9 mouse cellular contexts compared by ENCODE assay signal in the genomic region with DNA sequence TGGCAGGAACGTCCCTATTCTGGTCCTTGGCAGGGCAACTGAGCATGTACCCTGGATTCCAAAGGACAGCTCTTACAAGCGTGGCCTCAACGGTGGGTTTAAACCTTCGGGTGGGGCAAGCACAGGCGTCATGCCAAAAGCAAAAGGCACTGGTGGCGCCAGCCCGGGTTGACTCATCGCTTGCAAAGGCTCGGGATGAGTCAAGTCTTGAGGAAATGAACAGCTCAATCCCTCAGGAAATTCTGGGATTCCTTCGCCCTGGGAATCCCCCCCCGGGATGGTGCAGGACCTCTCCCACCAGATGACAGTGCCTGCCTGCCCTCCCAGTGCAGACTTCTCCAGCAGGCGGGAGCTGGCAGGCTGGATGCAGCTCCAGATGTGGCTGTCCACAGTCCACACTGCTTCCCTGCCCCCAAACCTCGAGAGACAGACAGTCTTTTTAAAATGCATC. TPM values are rescaled to one million over a fixed set of nuclear protein-coding genes. Genes with fewer than 3 reads are reported as not detected.
DNase-seq lines count a peak whose midpoint lies in the region; ATAC-seq and TF ChIP-seq lines count a peak whose summit lies in the region.
"Had no signal": no experiment of that assay in that cellular context is flagged by ENCODE, and none has a peak within 500 bp of the region (broad histone marks: within the 10 kb centered on the region; RNA-seq: fewer than 3 reads in every experiment).

No protein-coding gene starts in this region.

- no peak for TF ChIP-seq RAD21 in CH12.LX (IDR thresholded peaks at IDR 0.05; ENCODE audit: low read depth, low read length)

- H3K9ac ChIP-seq in CH12.LX (ENCODE audit: insufficient read depth, low read depth) = no peak overlapping the region
- no peak overlapping the region for H3K9ac ChIP-seq in forebrain, embryonic 15.5 days (replicated peaks)

- intact Hi-C loops in heart, postnatal 36 days (cut with DNase I) = no loop called here

- no peak overlapping the region for H3K4me3 ChIP-seq in CH12.LX (replicated peaks in 1 of 3; ENCODE audit: low read depth in 2 of 3, low read length in 2 of 3, poor library complexity in 1 of 3)
- H3K4me3 ChIP-seq in forebrain, embryonic 15.5 days = no peak overlapping the region
- peak overlapping the region; percentile 36 for H3K4me3 ChIP-seq in layer of hippocampus, adult 2 months

- DNase-seq in CH12.LX (ENCODE audit: extremely low read depth) = no peak
- DNase-seq in adrenal gland, postnatal 10 days = peak; percentile 86
- peak; percentile 73 to 84 for DNase-seq in heart, postnatal 36 days
- peak; percentile 27 to 47 for DNase-seq in layer of hippocampus, adult 2 months (ENCODE audit: low spot score in 2 of 2)
- peak; percentile 87 for DNase-seq in lung, postnatal 10 days
- peak; percentile 61 to 67 for DNase-seq in right cerebral cortex, postnatal 36 days (ENCODE audit: low spot score in 2 of 2)
- DNase-seq in c-Kit-positive CD71-positive TER-119-positive erythroid progenitor cells, embryonic 14.5 days (ENCODE audit: low spot score) = no peak

- H3K27ac ChIP-seq in CH12.LX (ENCODE audit: insufficient read depth, low read depth) = peak overlapping the region; percentile 7; the same call in 1 of the 2 replicates
- H3K27ac ChIP-seq in forebrain, embryonic 15.5 days (replicated peaks) = peak overlapping the region; percentile 66
- peak overlapping the region; percentile 93 for H3K27ac ChIP-seq in layer of hippocampus, adult 2 months

- 0 out of 2 replicates have a peak, but pooled peaks have one; percentile 12 for TF ChIP-seq EP300 in CH12.LX (IDR thresholded peaks at IDR 0.05; ENCODE audit: low read length)

- H3K9me3 ChIP-seq in CH12.LX (replicated peaks; ENCODE audit: low read length) = peaks cover 8% of the 10 kb centered on the region
- H3K9me3 ChIP-seq in forebrain, embryonic 15.5 days = no peaks in the 10 kb centered on the region

- dilution Hi-C loops in CH12.LX (cut with MboI; ENCODE audit: extremely low pct_ligation_motif_present, extremely low pct_unique_long_range_greater_than_20kb, low sequenced_read_pairs) = no loop called here

- peaks cover 10 to 28% of the 10 kb centered on the region in 2 experiments for H3K36me3 ChIP-seq in CH12.LX (replicated peaks in 1 of 2; ENCODE audit: control insufficient read depth in 1 of 2, insufficient read depth in 1 of 2, low read length in 1 of 2)
- H3K36me3 ChIP-seq in forebrain, embryonic 15.5 days = peaks cover 3% of the 10 kb centered on the region; the same call in 1 of the 2 replicates

- H3K27me3 ChIP-seq in CH12.LX (replicated peaks) = no peaks in the 10 kb centered on the region
- H3K27me3 ChIP-seq in forebrain, embryonic 15.5 days = no peaks in the 10 kb centered on the region

- no peak for TF ChIP-seq CTCF in CH12.LX (conservative IDR thresholded peaks at IDR 0.05 in 1 of 2, IDR thresholded peaks at IDR 0.05 in 1 of 2; ENCODE audit: low read depth in 2 of 2, low read length in 2 of 2)
- no peak for TF ChIP-seq CTCF in layer of hippocampus, adult 2 months (conservative IDR thresholded peaks at IDR 0.05)

- TF ChIP-seq POLR2A in CH12.LX (IDR thresholded peaks at IDR 0.05; ENCODE audit: low read depth, low read length) = no peak

- WGBS in forebrain, embryonic 15.5 days = 49% methylated on average over 13 of the region's 13 CpGs

- peak; percentile 14; the same call in 1 of the 2 replicates for ATAC-seq in forebrain, embryonic 15.5 days (replicated peaks)

- peaks cover 26 to 61% of the 10 kb centered on the region in 2 experiments for H3K4me1 ChIP-seq in CH12.LX (ENCODE audit: control insufficient read depth in 1 of 2, insufficient read depth in 2 of 2)
- H3K4me1 ChIP-seq in forebrain, embryonic 15.5 days = peaks cover 26% of the 10 kb centered on the region

- no peaks in the 10 kb centered on the region for H3K79me2 ChIP-seq in CH12.LX (replicated peaks; ENCODE audit: control insufficient read depth, extremely low read depth, insufficient read depth, poor library complexity, severe bottlenecking)

- peak overlapping the region; percentile 33 for H3K4me2 ChIP-seq in CH12.LX (ENCODE audit: insufficient read depth, low read depth, poor library complexity, severe bottlenecking)
- H3K4me2 ChIP-seq in forebrain, embryonic 15.5 days (replicated peaks) = no peak overlapping the region

- in situ Hi-C loops in CH12.LX (cut with MboI; ENCODE audit: low pct_ligation_motif_present, low pct_unique_long_range_greater_than_20kb, low sequenced_read_pairs) = no loop called here

TF ChIP-seq in CH12.LX, 34 proteins besides CTCF, POLR2A, EP300 and RAD21:
- 0 out of 2 replicates have a peak, but pooled peaks have one; percentile 53 for TF ChIP-seq IRF4 (IDR thresholded peaks at IDR 0.05; ENCODE audit: low read depth, low read length)
- TF ChIP-seq KAT2A (IDR thresholded peaks at IDR 0.05; ENCODE audit: insufficient replicate concordance, low read length) = no peak

RNA-seq across cellular contexts. Expression of a gene that starts 28.1 kb away (rescaled TPM):
- 14.3 and 20.2 TPM in 2 replicates for total RNA-seq in CH12.LX (2012; rRNA removed)
- 22.6 and 23.7 TPM in 2 replicates for total RNA-seq in CH12.LX (2014; rRNA removed)
- polyA plus RNA-seq in CH12.LX (2012; ENCODE audit: insufficient read length, low read depth) = 13.6 and 13.7 TPM in 2 replicates
- total RNA-seq in adrenal gland, postnatal 10 days (2021) = 100 to 1,000 TPM in 1 of 2 experiments, 10 to 100 TPM in 1; 86.3 to 159 TPM
- 5.9 and 9.3 TPM in 2 replicates for polyA plus RNA-seq in forebrain, embryonic 15.5 days (2015; fragmentation: Nextera tagmentation; extraction: Ambion mirVana)
- 10 to 100 TPM; 12.2 to 12.7 TPM for total RNA-seq in heart, postnatal 36 days (2021)
- 1 to 10 TPM; 7.0 to 9.4 TPM for total RNA-seq in layer of hippocampus, adult 2 months (2021)

RNA-seq across cellular contexts. Expression of a gene that starts 28.4 kb away (rescaled TPM):
- 14.1 and 16.2 TPM in 2 replicates for total RNA-seq in CH12.LX (2012; rRNA removed)
- 22.5 and 23.0 TPM in 2 replicates for total RNA-seq in CH12.LX (2014; rRNA removed)
- polyA plus RNA-seq in CH12.LX (2012; ENCODE audit: insufficient read length, low read depth) = 18.2 and 25.4 TPM in 2 replicates
- total RNA-seq in adrenal gland, postnatal 10 days (2021) = 10 to 100 TPM; 43.9 to 48.6 TPM
- 15.1 and 16.6 TPM in 2 replicates for polyA plus RNA-seq in forebrain, embryonic 15.5 days (2015; fragmentation: Nextera tagmentation; extraction: Ambion mirVana)
- 10 to 100 TPM in 1 of 2 experiments, 1 to 10 TPM in 1; 9.3 to 12.3 TPM for total RNA-seq in heart, postnatal 36 days (2021)
- 1 to 10 TPM; 9.6 TPM for total RNA-seq in layer of hippocampus, adult 2 months (2021)

RNA-seq across cellular contexts. Expression of a gene that starts 28.5 kb away (rescaled TPM):
- not detected in 2 replicates for total RNA-seq in CH12.LX (2012; rRNA removed)
- total RNA-seq in CH12.LX (2014; rRNA removed) = not detected in 2 replicates
- 0.71 TPM in 1 of 2 replicates, not detected in the other for polyA plus RNA-seq in CH12.LX (2012; ENCODE audit: insufficient read length, low read depth)
- total RNA-seq in adrenal gland, postnatal 10 days (2021) = 1 to 10 TPM; 4.6 to 7.4 TPM
- 0.37 and 0.78 TPM in 2 replicates for polyA plus RNA-seq in forebrain, embryonic 15.5 days (2015; fragmentation: Nextera tagmentation; extraction: Ambion mirVana)
- total RNA-seq in heart, postnatal 36 days (2021) = 1 to 10 TPM in 1 of 2 experiments, under 1 TPM in 1; 0.33 to 1.7 TPM
- under 1 TPM in 1 of 2 experiments, not detected in 1; 0.95 TPM for total RNA-seq in layer of hippocampus, adult 2 months (2021)
- total RNA-seq: common myeloid progenitor, adult 5-6 weeks had no signal

Comparison
In these comparisons a context has a peak if more than half of its experiments do, and no peak if none do; other contexts are left out.
1. DNase-seq: peak in adrenal gland, postnatal 10 days (single experiment), heart, postnatal 36 days (2 of 2), layer of hippocampus, adult 2 months (2 of 2), lung, postnatal 10 days (single experiment) and right cerebral cortex, postnatal 36 days (2 of 2); none in CH12.LX (single experiment) and c-Kit-positive CD71-positive TER-119-positive erythroid progenitor cells, embryonic 14.5 days (single experiment).
2. H3K27ac ChIP-seq: peak in every context shown above with its lines; median percentile 93 in layer of hippocampus, adult 2 months; 66 in forebrain, embryonic 15.5 days; 7 in CH12.LX.